Mouse (Mus musculus): Measurements from ENCODE around the gene Ndufb3. TPM values are rescaled to one million over a fixed set of nuclear protein-coding genes. Genes with fewer than 3 reads are reported as not detected.
"Not testable (repeated sequence)": the region's sequence is repeated elsewhere in the genome, so short reads cannot be mapped to it uniquely, and the experiment has no call there.

Gene Ndufb3
- polyA plus RNA-seq, 1 experiment = 60.2 TPM

GRCm38 (mm10) chr1:58616176-58616575, 30.0 kb downstream of the Ndufb3 start:
- no peak for DNase-seq (ENCODE audit: low read depth, low spot score)
- 75% methylated on average over 3 of the region's 3 CpGs for WGBS

- 64% methylated on average over 5 of the region's 5 CpGs for WGBS
- no peak for DNase-seq (ENCODE audit: low read depth, low spot score)
Observed at GRCm38 (mm10) chr1:58617076-58617475, 30.9 kb downstream of the Ndufb3 start.

GRCm38 (mm10) chr1:58617978-58618668, 31.9 kb downstream of the Ndufb3 start:
- 66% methylated on average over 6 of the region's 6 CpGs for WGBS
- DNase-seq (ENCODE audit: low read depth, low spot score) = no peak

GRCm38 (mm10) chr1:58618766-58619165, 32.6 kb downstream of the Ndufb3 start:
- no peak for DNase-seq (ENCODE audit: low read depth, low spot score)
- WGBS = 98% methylated on average over 2 of the region's 2 CpGs

- 62% methylated on average over 3 of the region's 3 CpGs for WGBS
Observed at GRCm38 (mm10) chr1:58621251-58621650, 35.1 kb downstream of the Ndufb3 start.

GRCm38 (mm10) chr1:58621996-58622748, 36.0 kb downstream of the Ndufb3 start:
- DNase-seq (ENCODE audit: low read depth, low spot score) = no peak
- WGBS = 57% methylated on average over 7 of the region's 7 CpGs

More at GRCm38 (mm10) chr1:58621251-58621650, 35.1 kb downstream of the Ndufb3 start:
- DNase-seq (ENCODE audit: low read depth, low spot score) = no peak

- 87% methylated on average over 1 of the region's 2 CpGs for WGBS
- not testable (repeated sequence) for DNase-seq (ENCODE audit: low read depth, low spot score)
Observed at GRCm38 (mm10) chr1:58628847-58629246, 42.7 kb downstream of the Ndufb3 start.

Other genes starting within 250 kb of the Ndufb3 start
- gene Bzw1, start 193.5 kb upstream of the Ndufb3 start, polyA plus RNA-seq (2012; rRNA removed) = 28.9 and 36.4 TPM in 2 replicates
- gene Clk1, start 162.3 kb upstream of the Ndufb3 start, polyA plus RNA-seq (2012; rRNA removed) = 35.9 and 54.7 TPM in 2 replicates
- 15.9 and 20.5 TPM in 2 replicates for gene Nif3l1, start 141.2 kb upstream of the Ndufb3 start, polyA plus RNA-seq (2012; rRNA removed)
- gene Ppil3, start 140.9 kb upstream of the Ndufb3 start, polyA plus RNA-seq (2012; rRNA removed) = 16.6 and 17.4 TPM in 2 replicates
- gene Orc2, start 81.3 kb upstream of the Ndufb3 start, polyA plus RNA-seq (2012; rRNA removed) = 4.2 and 5.7 TPM in 2 replicates
- 0.74 and 2.9 TPM in 2 replicates for gene Fam126b, start 61 bp upstream of the Ndufb3 start, polyA plus RNA-seq (2012; rRNA removed)
- 1.1 and 2.0 TPM in 2 replicates for gene Als2cr12, start 109.6 kb downstream of the Ndufb3 start, polyA plus RNA-seq (2012; rRNA removed)
- 29.0 and 46.6 TPM in 2 replicates for gene Cflar, start 125.1 kb downstream of the Ndufb3 start, polyA plus RNA-seq (2012; rRNA removed)
- 20.4 and 31.8 TPM in 2 replicates for gene Casp8, start 209.0 kb downstream of the Ndufb3 start, polyA plus RNA-seq (2012; rRNA removed)